Mouse (Mus musculus) olfactory bulb, adult 2 months (tissue): ENCODE results near the gene Myo3b.

ENCODE experiments used
- CTCF ChIP-seq: fragments of 200-500 bp; IDR thresholded peaks from 2 replicates; pipeline ENCODE4 v1.5.1; 2012; ENCODE audit warnings: low read depth, mild to moderate bottlenecking, low read length, moderate library complexity; ENCODE audit not compliant: insufficient read depth
- POLR2A ChIP-seq: fragments of 200-500 bp; IDR thresholded peaks from 2 replicates; pipeline ENCODE4 v1.6.1; 2012; ENCODE audit warnings: mild to moderate bottlenecking, low read depth, low read length, moderate library complexity; ENCODE audit not compliant: insufficient read depth

DNA sequence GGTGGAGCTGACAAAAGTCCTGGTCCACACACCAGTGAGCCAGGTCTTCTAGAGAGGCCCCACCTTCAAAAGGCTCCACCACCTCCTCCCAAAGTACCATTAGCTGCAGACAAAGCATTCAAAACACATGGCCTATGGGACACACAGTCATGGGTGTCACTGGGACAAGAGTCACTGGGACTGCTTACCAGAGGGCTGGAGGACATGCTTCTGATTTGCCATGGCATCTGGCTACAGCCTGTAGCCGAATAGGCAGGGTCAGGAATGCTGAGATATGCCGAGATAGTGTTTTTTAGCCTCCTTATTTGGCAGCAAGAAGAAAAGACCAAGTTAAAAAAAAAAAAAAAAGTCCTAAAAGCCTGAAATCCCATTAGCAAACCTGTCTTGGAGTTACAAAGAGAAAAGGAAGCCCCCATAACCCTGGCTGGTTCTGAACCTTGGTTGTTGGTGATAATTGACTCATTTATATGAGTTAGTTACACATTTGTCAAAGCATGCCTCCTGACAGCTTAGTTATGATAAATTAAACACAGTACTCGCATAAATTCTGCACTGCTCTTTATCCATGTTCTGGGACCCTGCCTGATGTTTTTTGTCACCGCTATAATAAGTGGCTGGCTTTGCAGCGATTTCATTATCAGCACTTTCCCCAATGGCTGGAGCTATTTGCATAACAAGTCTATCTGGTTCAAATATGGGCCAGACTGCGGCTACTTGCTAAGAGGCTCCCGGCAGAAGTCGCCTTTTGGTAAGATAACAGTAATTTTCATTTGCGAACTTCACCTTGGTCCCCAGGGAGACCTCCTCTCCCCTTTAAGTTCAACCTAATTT, 156.7 kb downstream of the Myo3b start:
- TF ChIP-seq CTCF (no peak), POLR2A (no peak)
